Mouse (Mus musculus) liver, postnatal 0 days (tissue): ENCODE measurements around the gene Aqp9. TPM values are rescaled to one million over a fixed set of nuclear protein-coding genes. Genes with fewer than 3 reads are reported as not detected.
A peak's percentile ranks its signal among the peaks of the same experiment; 100 is the strongest.

Experiments used
- ATAC-seq: fragments of 200-750 bp; cut with Nextera tagmentation; 2 replicates; pipeline ENCODE4 v1.8.0; 2017; ENCODE audit warnings: mild to moderate bottlenecking, moderate library complexity
- DNase-seq: peaks from one replicate; pipeline ENCODE4 v3.0.0-alpha.2; 2016
- H3K27ac ChIP-seq: fragments of 300-500 bp; sonication (generic); 2 replicates; pipeline ENCODE4 v1.5.1; 2014; ENCODE audit warnings: antibody characterized with exemption, moderate library complexity, mild to moderate bottlenecking, low read depth
- H3K27me3 ChIP-seq: fragments of 300-500 bp; sonication (generic); 2 replicates; pipeline ENCODE4 v1.6.1; 2014; ENCODE audit warnings: low read length, control low read depth, mixed read lengths; ENCODE audit not compliant: insufficient read depth
- H3K36me3 ChIP-seq: fragments of 300-500 bp; sonication (generic); replicated peaks from 2 replicates; pipeline ENCODE4 v1.6.1; 2014; ENCODE audit warnings: mild to moderate bottlenecking, control low read depth, low read length, moderate library complexity, mixed read lengths; ENCODE audit not compliant: insufficient read depth
- H3K4me1 ChIP-seq: fragments of 300-500 bp; sonication (generic); 2 replicates; pipeline ENCODE4 v1.6.1; 2014; ENCODE audit warnings: antibody characterized with exemption, mild to moderate bottlenecking, control low read depth; ENCODE audit not compliant: insufficient read depth
- H3K4me2 ChIP-seq: fragments of 300-500 bp; sonication (generic); 2 replicates; pipeline ENCODE4 v1.6.1; 2014; ENCODE audit warnings: low read depth, mild to moderate bottlenecking, low read length, moderate library complexity, mixed read lengths
- H3K4me3 ChIP-seq: fragments of 300-500 bp; sonication (generic); 2 replicates; pipeline ENCODE4 v1.5.1; 2014; ENCODE audit warnings: low read depth, low read length
- H3K9ac ChIP-seq: fragments of 300-500 bp; sonication (generic); replicated peaks from 2 replicates; pipeline ENCODE4 v1.6.1; 2014; ENCODE audit warnings: mild to moderate bottlenecking, moderate library complexity
- H3K9me3 ChIP-seq: fragments of 300-500 bp; sonication (generic); 2 replicates; pipeline ENCODE4 v1.6.1; 2016; ENCODE audit warnings: mild to moderate bottlenecking, control low read depth, low read length, mixed read lengths
- CTCF ChIP-seq: sonication (generic); IDR thresholded peaks from 2 replicates; pipeline ENCODE4 v1.5.1; 2016; ENCODE audit warnings: antibody characterized with exemption, low read depth
- EP300 ChIP-seq: IDR thresholded peaks from 2 replicates; pipeline ENCODE4 v1.6.1; 2016; ENCODE audit warnings: antibody characterized with exemption, low read depth, mild to moderate bottlenecking
- WGBS: fragments of 180-500 bp; shearing (Covaris S2); extraction: QIAGEN DNeasy Blood & Tissue Kit; methylation state at CpG from one replicate; pipeline ENCODE4 v1.1.7; 2014; ENCODE audit not compliant: insufficient replicate concordance; 5-methylcytosine and 5-hydroxymethylcytosine counted together
- polyA plus RNA-seq: library from polyadenylated mRNA; unstranded; fragments of >200 nt; fragmentation: Nextera tagmentation; extraction: Ambion mirVana; gene quantifications from 2 replicates; pipeline ENCODE4 v1.2.1, GENCODE M21; 2015

The Aqp9 gene
- polyA plus RNA-seq, 1 experiment from 2014 or later, result 75.4 TPM

GRCm38 (mm10) chr9:71210870-71211269, 42.4 kb upstream of the Aqp9 start:
- Histone ChIP-seq H3K9ac (no peak overlapping the region), H3K27ac (no peak overlapping the region), H3K4me1 (peaks cover 7% of the 10 kb centered on the region), H3K4me2 (no peak overlapping the region), H3K36me3 (no peaks in the 10 kb centered on the region), H3K9me3 (no peaks in the 10 kb centered on the region), H3K27me3 (peaks cover 33% of the 10 kb centered on the region), H3K4me3 (no peak overlapping the region)
- 11% methylated on average over 2 of the region's 2 CpGs for WGBS
- DNase-seq (peak; percentile 40), ATAC-seq (no peak)
- no peak for TF ChIP-seq EP300
- TF ChIP-seq CTCF, result peak; percentile 72

DNA sequence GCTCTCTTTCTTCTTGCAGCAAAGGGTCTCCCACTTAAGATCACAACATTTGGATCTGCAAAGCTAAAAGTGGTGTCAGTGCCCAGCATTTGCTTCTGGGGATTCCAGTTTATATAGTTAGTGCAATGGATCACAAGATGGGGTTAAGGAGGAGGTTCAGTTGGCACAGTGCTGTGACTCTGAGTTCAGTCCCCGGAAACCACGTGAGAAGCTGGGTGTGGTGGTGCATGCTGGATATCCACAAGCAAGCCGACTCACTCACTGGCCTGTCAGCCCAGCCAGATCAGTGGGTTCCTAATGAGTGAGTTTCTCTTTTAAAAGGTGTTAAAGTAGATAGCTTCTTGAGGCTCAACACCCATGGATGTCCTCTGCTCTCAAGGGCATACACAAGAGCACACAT, 40.8 kb upstream of the Aqp9 start:
- DNase-seq, result no peak
- no peak for TF ChIP-seq EP300
- TF ChIP-seq CTCF, result no peak
- H3K4me1 ChIP-seq, result no peaks in the 10 kb centered on the region
- H3K9ac ChIP-seq, result no peak overlapping the region
- ATAC-seq, result no peak
- no peaks in the 10 kb centered on the region for H3K9me3 ChIP-seq
- WGBS, result 59% methylated on average over 3 of the region's 3 CpGs
- H3K36me3 ChIP-seq, result no peaks in the 10 kb centered on the region
- no peak overlapping the region for H3K4me2 ChIP-seq
- H3K27ac ChIP-seq, result no peak overlapping the region
- peaks cover 18% of the 10 kb centered on the region for H3K27me3 ChIP-seq
- no peak overlapping the region for H3K4me3 ChIP-seq

DNA sequence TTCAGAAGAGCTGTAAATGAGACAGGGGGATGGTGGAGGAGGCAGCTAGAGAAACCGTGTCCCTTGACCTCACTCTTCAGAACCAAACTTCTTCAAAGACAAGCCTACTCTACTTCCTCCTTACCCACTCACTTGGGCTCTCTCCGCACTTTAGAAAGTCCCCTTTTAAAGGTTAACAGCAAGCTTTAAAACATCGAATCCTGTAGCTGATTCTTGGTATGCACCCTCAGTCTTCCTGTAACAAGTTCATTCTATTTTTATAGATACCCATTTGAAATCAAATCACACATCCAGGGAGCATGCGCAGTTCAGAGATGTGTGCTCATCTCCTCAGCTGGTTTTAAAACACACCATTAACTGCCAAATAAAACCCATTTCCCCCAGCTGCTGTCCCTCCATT, 33.8 kb upstream of the Aqp9 start:
- H3K27me3 ChIP-seq, result no peaks in the 10 kb centered on the region
- TF ChIP-seq CTCF, result no peak
- TF ChIP-seq EP300, result no peak
- no peak overlapping the region for H3K4me3 ChIP-seq
- no peaks in the 10 kb centered on the region for H3K9me3 ChIP-seq
- H3K9ac ChIP-seq, result no peak overlapping the region
- WGBS, result 68% methylated on average over 4 of the region's 4 CpGs
- no peak for ATAC-seq
- no peaks in the 10 kb centered on the region for H3K4me1 ChIP-seq
- no peaks in the 10 kb centered on the region for H3K36me3 ChIP-seq
- no peak overlapping the region for H3K4me2 ChIP-seq
- no peak for DNase-seq
- H3K27ac ChIP-seq, result no peak overlapping the region

DNA sequence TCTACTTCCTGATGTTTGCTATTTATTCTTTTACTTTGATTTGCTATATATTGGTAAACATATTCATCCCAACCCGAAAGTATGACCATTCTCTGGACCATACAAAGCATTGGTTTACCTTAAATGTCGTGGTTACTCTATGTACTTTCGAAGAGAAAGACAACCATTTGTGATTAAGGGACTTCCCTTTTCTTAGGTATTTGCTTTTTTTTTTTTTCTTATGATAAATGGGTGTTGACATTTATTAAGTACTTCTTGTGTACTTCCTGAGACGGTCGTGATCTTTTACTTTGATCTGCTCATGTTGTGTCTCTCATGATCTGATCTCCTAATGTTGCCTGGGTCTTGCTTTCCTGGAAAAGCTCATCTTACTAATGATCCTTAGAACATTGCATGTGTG, 30.3 kb upstream of the Aqp9 start:
- ATAC-seq (no peak), DNase-seq (no peak)
- no peak overlapping the region for H3K4me3 ChIP-seq
- no peaks in the 10 kb centered on the region for H3K9me3 ChIP-seq
- 52% methylated on average over 5 of the region's 5 CpGs for WGBS
- no peaks in the 10 kb centered on the region for H3K27me3 ChIP-seq
- TF ChIP-seq CTCF (no peak), EP300 (no peak)
- no peaks in the 10 kb centered on the region for H3K36me3 ChIP-seq
- H3K9ac ChIP-seq, result no peak overlapping the region
- no peak overlapping the region for H3K4me2 ChIP-seq
- no peaks in the 10 kb centered on the region for H3K4me1 ChIP-seq
- no peak overlapping the region for H3K27ac ChIP-seq

DNA sequence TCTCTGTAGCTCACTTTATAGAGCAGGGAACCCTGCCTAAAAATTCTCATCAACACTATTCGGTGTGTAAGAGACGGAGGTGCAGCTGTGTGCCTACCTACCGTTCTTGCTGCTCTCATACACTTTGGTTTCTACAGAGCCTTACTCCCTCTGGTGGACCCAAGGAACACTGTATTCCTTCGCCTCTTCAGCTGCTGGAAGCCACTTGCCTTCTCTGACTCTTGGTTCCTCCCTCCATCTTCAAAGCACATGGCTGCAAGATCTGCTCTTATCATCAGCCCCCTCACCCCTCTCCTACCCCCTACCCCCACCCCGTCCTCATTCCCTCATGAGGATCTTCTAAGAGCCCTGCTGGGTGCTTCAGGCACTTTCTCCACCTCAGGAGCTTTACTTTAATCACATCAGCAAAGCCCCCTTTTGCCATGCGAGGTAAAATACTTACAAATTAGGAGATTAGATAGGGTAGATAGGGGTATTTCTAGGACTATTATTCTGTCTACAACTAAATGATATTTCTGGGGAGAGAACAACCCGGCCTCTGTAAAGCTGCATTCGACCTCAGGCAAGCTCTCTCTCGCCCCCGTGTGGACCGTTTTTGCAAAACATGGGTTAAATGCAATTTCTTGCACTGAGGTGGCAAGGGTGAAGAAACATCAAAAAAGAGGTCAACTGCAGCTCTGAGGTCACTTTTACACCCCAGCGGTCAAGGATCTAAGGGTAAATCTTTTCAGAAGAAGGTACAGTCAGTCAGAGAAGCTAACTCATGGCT, 20.3 kb upstream of the Aqp9 start:
- H3K27me3 ChIP-seq, result no peaks in the 10 kb centered on the region
- no peaks in the 10 kb centered on the region for H3K36me3 ChIP-seq
- peak overlapping the region; percentile 2; the same call in 1 of the 2 replicates for H3K9ac ChIP-seq
- 5% methylated on average over 12 of the region's 12 CpGs for WGBS
- ATAC-seq (peak; percentile 98), DNase-seq (peak; percentile 88)
- H3K4me1 ChIP-seq, result peaks cover 25% of the 10 kb centered on the region
- TF ChIP-seq EP300, result no peak
- peak; percentile 96 for TF ChIP-seq CTCF
- H3K4me3 ChIP-seq, result no peak overlapping the region
- H3K9me3 ChIP-seq, result no peaks in the 10 kb centered on the region
- peak overlapping the region; percentile 34; the same call in 1 of the 2 replicates for H3K27ac ChIP-seq
- peak overlapping the region; percentile 71 for H3K4me2 ChIP-seq

DNA sequence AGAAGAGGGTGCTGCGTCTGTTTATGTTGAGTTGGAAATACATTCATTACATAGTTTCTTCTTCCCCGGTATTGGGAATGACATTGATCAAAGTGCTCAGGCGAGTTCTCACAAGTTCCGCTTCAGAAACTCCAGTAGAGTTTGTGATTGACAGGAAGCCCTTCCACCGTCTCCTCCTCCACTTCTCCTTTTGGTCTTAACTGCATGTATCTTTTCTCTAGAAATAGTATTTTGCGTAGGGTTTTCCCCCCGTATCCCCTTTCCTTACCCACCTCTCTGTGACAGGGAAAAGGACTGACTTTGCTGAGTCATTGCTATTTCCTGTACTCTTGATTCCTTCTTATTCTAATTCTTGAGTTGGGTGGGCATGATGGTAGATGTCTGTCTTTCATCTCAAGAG, 18.9 kb upstream of the Aqp9 start:
- Histone ChIP-seq H3K4me2 (no peak overlapping the region), H3K9ac (no peak overlapping the region), H3K9me3 (no peaks in the 10 kb centered on the region), H3K27me3 (no peaks in the 10 kb centered on the region), H3K36me3 (no peaks in the 10 kb centered on the region), H3K4me1 (peaks cover 25% of the 10 kb centered on the region), H3K27ac (no peak overlapping the region), H3K4me3 (no peak overlapping the region)
- no peak for TF ChIP-seq CTCF
- no peak for TF ChIP-seq EP300
- no peak for DNase-seq
- 49% methylated on average over 7 of the region's 7 CpGs for WGBS
- ATAC-seq, result no peak
